Mouse (Mus musculus): ENCODE measurements around the gene Abl1.

DNA sequence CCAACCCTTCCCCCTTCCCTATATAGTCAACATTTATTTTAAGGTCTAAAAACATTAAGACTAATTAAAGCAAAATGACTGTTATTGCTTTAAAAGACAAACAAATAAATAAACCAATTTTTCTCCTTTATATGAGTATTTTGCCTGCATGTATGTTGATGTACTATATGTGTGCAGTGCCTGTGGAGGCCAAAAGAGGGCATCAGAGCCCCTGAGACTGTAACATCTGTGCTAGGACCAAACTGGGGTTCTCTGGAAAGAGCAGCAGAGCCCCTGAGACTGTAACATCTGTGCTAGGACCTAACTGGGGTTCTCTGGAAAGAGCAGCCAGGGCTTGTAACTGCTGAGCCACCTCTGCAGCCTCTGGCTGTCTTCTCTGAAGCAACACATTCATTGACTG is 10.0 kb downstream of the Abl1 start:
- TF ChIP-seq POLR2A (IDR thresholded peaks at IDR 0.05; ENCODE audit: borderline replicate concordance, control insufficient read depth, low read depth, low read length) (no peak), CTCF (IDR thresholded peaks at IDR 0.05; ENCODE audit: control insufficient read depth, insufficient read depth, low read length) (no peak)
